Mouse (Mus musculus) neural tube, embryonic 14.5 days (tissue): ENCODE measurements around the gene Phox2a. TPM values are rescaled to one million over a fixed set of nuclear protein-coding genes. Genes with fewer than 3 reads are reported as not detected.

Experiments used
- ATAC-seq: fragments of 200-750 bp; cut with Nextera tagmentation; 2 replicates; pipeline ENCODE4 v1.8.0; 2017; ENCODE audit warnings: low read depth, mild to moderate bottlenecking, moderate TSS enrichment, moderate library complexity
- H3K27ac ChIP-seq: fragments of 300-500 bp; sonication (generic); 2 replicates; pipeline ENCODE4 v1.5.1; 2014; ENCODE audit warnings: low read depth, mild to moderate bottlenecking, control low read depth, low read length, moderate library complexity, mixed read lengths
- H3K27me3 ChIP-seq: fragments of 300-500 bp; sonication (generic); 2 replicates; pipeline ENCODE4 v1.6.1; 2014; ENCODE audit warnings: low read length; ENCODE audit not compliant: control insufficient read depth, insufficient read depth
- H3K36me3 ChIP-seq: fragments of 300-500 bp; sonication (generic); 2 replicates; pipeline ENCODE4 v1.6.1; 2014; ENCODE audit warnings: low read length, mixed read lengths; ENCODE audit not compliant: control insufficient read depth, insufficient read depth
- H3K4me1 ChIP-seq: fragments of 300-500 bp; sonication (generic); 2 replicates; pipeline ENCODE4 v1.6.1; 2014; ENCODE audit warnings: low read length; ENCODE audit not compliant: control insufficient read depth, insufficient read depth
- H3K4me2 ChIP-seq: fragments of 300-500 bp; sonication (generic); 2 replicates; pipeline ENCODE4 v1.6.1; 2014; ENCODE audit warnings: mild to moderate bottlenecking, low read depth, low read length, control low read depth
- H3K4me3 ChIP-seq: fragments of 300-500 bp; sonication (generic); 2 replicates; pipeline ENCODE4 v1.5.1; 2014; ENCODE audit warnings: low read depth, low read length, control low read depth, mixed read lengths
- H3K9ac ChIP-seq: fragments of 300-500 bp; sonication (generic); replicated peaks from 2 replicates; pipeline ENCODE4 v1.6.1; 2014; ENCODE audit warnings: low read depth, mild to moderate bottlenecking, control low read depth, low read length, mixed read lengths
- H3K9me3 ChIP-seq: fragments of 300-500 bp; sonication (generic); 2 replicates; pipeline ENCODE4 v1.6.1; 2016; ENCODE audit warnings: low read length; ENCODE audit not compliant: control insufficient read depth
- whole genome bisulfite sequencing: fragments of 180-500 bp; shearing (Covaris S2); extraction: QIAGEN DNeasy Blood & Tissue Kit; methylation state at CpG from one replicate; pipeline ENCODE4 v1.1.7; 2014; 5-methylcytosine and 5-hydroxymethylcytosine counted together
- polyA plus RNA-seq: library from polyadenylated mRNA; unstranded; fragments of >200 nt; fragmentation: Nextera tagmentation; extraction: Ambion mirVana; gene quantifications from 2 replicates; pipeline ENCODE4 v1.2.1, GENCODE M21; 2014

The Phox2a gene
- polyA plus RNA-seq, 1 experiment from 2014 or later = 2.4 TPM

DNA sequence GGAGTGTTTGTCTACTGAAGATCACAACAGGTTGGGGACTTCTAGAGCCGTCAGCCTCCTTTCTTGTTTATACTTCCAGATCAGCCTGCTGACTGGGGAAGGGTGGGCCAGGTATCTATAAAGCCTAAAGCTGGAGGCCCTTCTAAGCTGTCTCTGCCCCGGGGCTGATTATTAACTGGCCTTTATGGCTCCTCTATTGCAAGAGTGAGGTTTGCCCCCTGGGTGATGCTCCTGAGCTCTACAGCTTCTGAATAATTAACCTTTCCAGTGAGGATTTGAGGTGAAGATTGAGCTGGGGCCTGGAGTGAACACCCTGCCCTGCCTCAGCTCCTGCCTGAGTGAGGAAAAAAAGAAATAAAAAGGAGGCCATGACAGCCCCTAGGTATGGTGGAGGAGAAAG lies 52.5 kb downstream of the Phox2a start, which contains the start of gene Folr1:
Gene Folr1, minus strand, starts transcription at position 160 of the 400 bp plus-strand sequence.
- no peak for ATAC-seq
- Histone ChIP-seq H3K27ac (no peak within 1 kb of the TSS), H3K9me3 (no peaks in the 10 kb centered on the region), H3K36me3 (no peaks in the 10 kb centered on the region), H3K4me2 (no peak within 1 kb of the TSS), H3K4me3 (no peak within 1 kb of the TSS), H3K27me3 (no peaks in the 10 kb centered on the region), H3K9ac (no peak within 1 kb of the TSS), H3K4me1 (no peaks in the 10 kb centered on the region)
- 25% methylated on average over 2 of the region's 2 CpGs for WGBS

DNA sequence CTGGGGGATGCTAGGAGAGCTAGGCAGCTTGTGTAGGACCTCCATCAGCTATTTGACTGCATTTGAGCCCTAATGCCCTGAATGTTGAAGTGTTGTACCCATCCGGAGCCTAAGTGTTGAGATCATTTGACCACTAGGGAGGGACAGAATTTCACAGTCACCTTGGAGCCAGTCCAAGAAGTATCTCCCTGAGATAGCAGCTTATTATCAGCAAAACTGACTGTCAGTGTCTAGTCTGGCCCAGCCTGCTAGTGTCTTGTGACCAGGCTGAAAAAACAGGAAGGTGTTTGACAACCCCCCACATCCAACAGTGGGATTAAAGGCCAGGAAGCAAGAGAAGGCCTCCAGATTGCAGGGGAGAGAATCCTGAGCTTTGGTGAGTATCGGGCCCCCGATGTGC lies 53.2 kb downstream of the Phox2a start:
- Histone ChIP-seq H3K27ac (no peak overlapping the region), H3K27me3 (no peaks in the 10 kb centered on the region), H3K9me3 (no peaks in the 10 kb centered on the region), H3K9ac (no peak overlapping the region), H3K4me2 (no peak overlapping the region), H3K4me1 (no peaks in the 10 kb centered on the region), H3K36me3 (no peaks in the 10 kb centered on the region), H3K4me3 (no peak overlapping the region)
- ATAC-seq = no peak
- 88% methylated on average over 3 of the region's 3 CpGs for WGBS

Other genes starting within 250 kb of the Phox2a start
- gene Art2b, start 232.7 kb upstream of the Phox2a start, polyA plus RNA-seq = not detected in 2 replicates
- gene Clpb, start 154.7 kb upstream of the Phox2a start, polyA plus RNA-seq = 36.1 and 37.5 TPM in 2 replicates
- 6.6 and 9.3 TPM in 2 replicates for gene Inppl1, start 19.9 kb downstream of the Phox2a start, polyA plus RNA-seq
- 3.5 TPM in 1 of 2 replicates, not detected in the other for gene Folr2, start 38.9 kb downstream of the Phox2a start, polyA plus RNA-seq
- 61.0 and 77.4 TPM in 2 replicates for gene Anapc15, start 45.4 kb downstream of the Phox2a start, polyA plus RNA-seq
- 1.1 and 1.4 TPM in 2 replicates for gene Folr1, start 52.5 kb downstream of the Phox2a start, polyA plus RNA-seq
- gene Lamtor1, start 87.6 kb downstream of the Phox2a start, polyA plus RNA-seq = 134 and 147 TPM in 2 replicates
- gene Tomt, start 88.0 kb downstream of the Phox2a start, polyA plus RNA-seq = 0.25 and 0.31 TPM in 2 replicates
- 7.2 and 8.3 TPM in 2 replicates for gene Lrrc51, start 115.6 kb downstream of the Phox2a start, polyA plus RNA-seq
- gene Numa1, start 115.8 kb downstream of the Phox2a start, polyA plus RNA-seq = 52.4 and 54.0 TPM in 2 replicates
- 3.5 and 4.7 TPM in 2 replicates for gene Il18bp, start 200.4 kb downstream of the Phox2a start, polyA plus RNA-seq
- 31.3 and 35.4 TPM in 2 replicates for gene Rnf121, start 247.2 kb downstream of the Phox2a start, polyA plus RNA-seq
- gene Xndc1, start 247.2 kb downstream of the Phox2a start, polyA plus RNA-seq = 20.3 and 22.0 TPM in 2 replicates
- gene Xntrpc, start 247.4 kb downstream of the Phox2a start, polyA plus RNA-seq = 0.98 and 1.5 TPM in 2 replicates